Mouse (Mus musculus) CH12.LX (cell line): ENCODE results near the gene Egln2. TPM values are rescaled to one million over a fixed set of nuclear protein-coding genes. Genes with fewer than 3 reads are reported as not detected.

Source experiments
- DNase-seq: peaks from one replicate; pipeline ENCODE4 v3.0.0-alpha.2; 2013; ENCODE audit errors: extremely low read depth
- H3K27ac ChIP-seq: 2 replicates; pipeline ENCODE4 v1.5.1; 2012; ENCODE audit warnings: low read depth, mild to moderate bottlenecking, control low read depth, moderate library complexity; ENCODE audit not compliant: insufficient read depth
- H3K27me3 ChIP-seq: replicated peaks from 2 replicates; pipeline ENCODE3; 2012; ENCODE audit warnings: inconsistent platforms
- H3K36me3 ChIP-seq, 2 experiments: replicated peaks in 1 of 2; 2 replicates each; pipeline versions ENCODE3 to v1.6.1; 2012; ENCODE audit warnings: inconsistent platforms in 1 of 2, low read length in 1 of 2, mild to moderate bottlenecking in 1 of 2, mixed read lengths in 1 of 2, moderate library complexity in 1 of 2; ENCODE audit not compliant: control insufficient read depth in 1 of 2, insufficient read depth in 1 of 2
- H3K4me1 ChIP-seq, 2 experiments: 2 replicates each; pipeline ENCODE4 v1.6.1; 2012; ENCODE audit warnings: inconsistent platforms in 1 of 2, moderate library complexity in 1 of 2; ENCODE audit not compliant: insufficient read depth in 2 of 2, control insufficient read depth in 1 of 2
- H3K4me2 ChIP-seq: 2 replicates; pipeline ENCODE4 v1.6.1; 2012; ENCODE audit warnings: low read depth, mild to moderate bottlenecking, control low read depth; ENCODE audit not compliant: poor library complexity, insufficient read depth, severe bottlenecking
- H3K4me3 ChIP-seq, 3 experiments: fragments of 150-350 bp in 1 of 3; sonication (generic) in 1 of 3; replicated peaks in 1 of 3; 2 replicates each; pipeline versions ENCODE3 to v1.5.1; 2011 to 2012; ENCODE audit warnings: low read depth in 2 of 3, low read length in 2 of 3, mild to moderate bottlenecking in 2 of 3, moderate library complexity in 2 of 3, control low read depth in 1 of 3, improper control_type of control experiment in 1 of 3, inconsistent platforms in 1 of 3, mixed read lengths in 1 of 3; ENCODE audit not compliant: poor library complexity in 1 of 3
- H3K79me2 ChIP-seq: replicated peaks from 2 replicates; pipeline ENCODE4 v1.6.1; 2012; ENCODE audit warnings: mild to moderate bottlenecking, moderate library complexity; ENCODE audit not compliant: control insufficient read depth, poor library complexity, insufficient read depth, severe bottlenecking; ENCODE audit errors: extremely low read depth
- H3K9ac ChIP-seq: 2 replicates; pipeline ENCODE4 v1.6.1; 2012; ENCODE audit warnings: low read depth, mild to moderate bottlenecking, control low read depth, moderate library complexity; ENCODE audit not compliant: insufficient read depth
- H3K9me3 ChIP-seq: replicated peaks from 2 replicates; pipeline ENCODE3; 2012; ENCODE audit warnings: low read length, inconsistent platforms, mixed read lengths
- BHLHE40 ChIP-seq: IDR thresholded peaks from 2 replicates; pipeline ENCODE4 v1.6.1; 2011; ENCODE audit warnings: mild to moderate bottlenecking, low read depth, low read length, improper control_type of control experiment
- CHD2 ChIP-seq: IDR thresholded peaks from 2 replicates; pipeline ENCODE4 v1.6.1; 2011; ENCODE audit warnings: low read length, improper control_type of control experiment
- CTCF ChIP-seq, 2 experiments: IDR thresholded peaks in 1 of 2; conservative IDR thresholded peaks in 1 of 2; 2 replicates each; pipeline ENCODE4 v1.5.1; 2011 to 2012; ENCODE audit warnings: low read depth in 2 of 2, low read length in 2 of 2, improper control_type of control experiment in 1 of 2, inconsistent platforms in 1 of 2, mild to moderate bottlenecking in 1 of 2, moderate library complexity in 1 of 2
- ELF1 ChIP-seq: IDR thresholded peaks from 2 replicates; pipeline ENCODE4 v1.6.1; 2014; ENCODE audit warnings: low read depth, mild to moderate bottlenecking, inconsistent platforms, low read length, improper control_type of control experiment
- HCFC1 ChIP-seq: IDR thresholded peaks from 2 replicates; pipeline ENCODE4 v1.6.1; 2012; ENCODE audit warnings: low read depth, mild to moderate bottlenecking, inconsistent platforms, low read length, improper control_type of control experiment
- IRF4 ChIP-seq: IDR thresholded peaks from 2 replicates; pipeline ENCODE4 v1.6.1; 2014; ENCODE audit warnings: low read depth, mild to moderate bottlenecking, inconsistent platforms, low read length, improper control_type of control experiment
- JUN ChIP-seq: IDR thresholded peaks from 2 replicates; pipeline ENCODE4 v1.6.1; 2011; ENCODE audit warnings: low read depth, mild to moderate bottlenecking, low read length, improper control_type of control experiment, moderate library complexity; ENCODE audit not compliant: insufficient read depth
- JUND ChIP-seq: conservative IDR thresholded peaks from 2 replicates; pipeline ENCODE4 v1.6.1; 2011; ENCODE audit warnings: low read depth, low read length, improper control_type of control experiment
- KAT2A ChIP-seq: IDR thresholded peaks from 2 replicates; pipeline ENCODE4 v1.6.1; 2012; ENCODE audit warnings: low read length, improper control_type of control experiment, inconsistent platforms; ENCODE audit not compliant: insufficient replicate concordance
- MYC ChIP-seq: IDR thresholded peaks from 2 replicates; pipeline ENCODE4 v1.6.1; 2011; ENCODE audit warnings: low read depth, mild to moderate bottlenecking, improper control_type of control experiment, low read length
- NRF1 ChIP-seq: IDR thresholded peaks from 2 replicates; pipeline ENCODE4 v1.6.1; 2014; ENCODE audit warnings: low read depth, mild to moderate bottlenecking, inconsistent platforms, low read length, improper control_type of control experiment, moderate library complexity
- PAX5 ChIP-seq: IDR thresholded peaks from 2 replicates; pipeline ENCODE4 v1.6.1; 2012; ENCODE audit warnings: low read length, inconsistent platforms, mixed read lengths
- POLR2AphosphoS2 ChIP-seq: IDR thresholded peaks from 2 replicates; pipeline ENCODE4 v1.6.1; 2011; ENCODE audit warnings: low read depth, low read length, improper control_type of control experiment
- RCOR1 ChIP-seq: conservative IDR thresholded peaks from 2 replicates; pipeline ENCODE4 v1.6.1; 2012; ENCODE audit warnings: low read depth, mild to moderate bottlenecking, inconsistent platforms, low read length, improper control_type of control experiment
- SIN3A ChIP-seq: IDR thresholded peaks from 2 replicates; pipeline ENCODE4 v1.6.1; 2012; ENCODE audit warnings: low read length, improper control_type of control experiment, inconsistent platforms
- SMC3 ChIP-seq: IDR thresholded peaks from 2 replicates; pipeline ENCODE4 v1.6.1; 2011; ENCODE audit warnings: low read depth, low read length, improper control_type of control experiment
- UBTF ChIP-seq: IDR thresholded peaks from 2 replicates; pipeline ENCODE4 v1.6.1; 2012; ENCODE audit warnings: low read depth, mild to moderate bottlenecking, inconsistent platforms, low read length, improper control_type of control experiment, moderate library complexity
- USF1 ChIP-seq: IDR thresholded peaks from 2 replicates; pipeline ENCODE4 v1.6.1; 2014; ENCODE audit warnings: low read depth, mild to moderate bottlenecking, inconsistent platforms, low read length, improper control_type of control experiment
- ZNF384 ChIP-seq: IDR thresholded peaks from 2 replicates; pipeline ENCODE4 v1.6.1; 2012; ENCODE audit warnings: low read depth, low read length, improper control_type of control experiment, inconsistent platforms
- dilution Hi-C: fragments of 300-500 bp; cut with MboI; formaldehyde crosslinking; loops from 2 replicates; pipeline ENCODE4 v1.14.3; 2020; ENCODE audit warnings: low sequenced_read_pairs; ENCODE audit not compliant: extremely low pct_unique_long_range_greater_than_20kb, extremely low pct_ligation_motif_present
- in situ Hi-C: fragments of 300-500 bp; cut with MboI; formaldehyde crosslinking; loops from 3 replicates; pipeline ENCODE4 v1.14.3; 2019; ENCODE audit warnings: low sequenced_read_pairs, low pct_ligation_motif_present, low pct_unique_long_range_greater_than_20kb, mixed read lengths
- polyA plus RNA-seq: library from polyadenylated mRNA; unstranded; fragments of >175 nt; gene quantifications from 2 replicates; pipeline ENCODE4 v1.2.1, GENCODE M21; 2012; ENCODE audit warnings: low read depth; ENCODE audit not compliant: insufficient read length
- total RNA-seq, 2 experiments: library from RNA; depleted of rRNA; stranded (reverse); fragments of 300-350 nt in 1 of 2; fragments of >200 nt in 1 of 2; gene quantifications; 2 replicates each; pipeline ENCODE4 v1.2.3; 2012 to 2014

The Egln2 gene
- total and polyA plus RNA-seq, 3 experiments = 37.9 to 115 (median 103) TPM

DNA sequence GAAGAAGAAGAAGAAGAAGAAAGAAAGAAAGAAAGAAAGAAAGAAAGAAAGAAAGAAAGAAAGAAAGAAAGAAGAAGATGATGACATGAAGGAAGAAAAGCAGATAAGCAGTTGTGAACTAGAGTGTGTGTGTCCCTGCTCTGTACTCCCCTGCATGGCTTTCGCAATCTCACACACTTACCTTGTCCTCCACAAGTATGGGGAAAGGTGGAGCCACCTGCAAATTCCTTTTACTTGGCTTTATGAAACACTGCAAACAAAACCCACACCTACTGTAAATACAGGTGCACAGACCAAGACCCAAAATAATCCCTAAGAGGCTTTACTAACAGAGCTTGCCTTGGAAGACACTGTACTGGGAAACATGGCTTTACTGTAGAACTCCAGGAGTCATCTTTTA, 55.6 kb downstream of the Egln2 start:
- dilution Hi-C loops (no loop called here), in situ Hi-C loops (no loop called here)
- Histone ChIP-seq H3K79me2 (no peaks in the 10 kb centered on the region), H3K27me3 (peaks cover 58% of the 10 kb centered on the region), H3K4me1 (no peaks in the 10 kb centered on the region), H3K36me3 (no peaks in the 10 kb centered on the region), H3K4me3 (no peak overlapping the region), H3K27ac (no peak overlapping the region), H3K9ac (no peak overlapping the region), H3K4me2 (no peak overlapping the region), H3K9me3 (peaks cover 15% of the 10 kb centered on the region)
- TF ChIP-seq ZNF384 (no peak), PAX5 (no peak), IRF4 (no peak), SMC3 (no peak), JUND (no peak)
- no peak for DNase-seq

DNA sequence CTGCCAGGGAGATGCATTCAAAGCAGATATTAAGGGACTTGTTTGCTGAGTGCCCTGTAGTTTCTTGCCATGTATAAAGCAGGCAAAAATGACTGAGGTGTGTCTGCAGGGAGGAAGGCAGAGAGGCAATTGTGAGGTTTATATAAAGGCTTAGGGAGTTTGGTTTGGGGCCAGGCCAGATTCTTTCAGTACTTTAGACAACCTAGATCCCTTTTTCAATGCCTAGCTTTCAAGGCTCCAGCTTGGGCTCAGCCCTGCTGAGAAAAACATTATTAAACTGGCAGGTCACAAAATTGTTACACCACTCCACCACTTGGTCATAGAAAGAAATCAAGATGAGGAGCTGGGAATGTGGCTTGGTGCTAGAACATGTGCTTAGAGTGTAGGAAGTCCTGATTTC, 56.3 kb downstream of the Egln2 start:
- no peak overlapping the region for H3K9ac ChIP-seq
- TF ChIP-seq MYC (no peak), HCFC1 (no peak), SIN3A (no peak), BHLHE40 (no peak), CHD2 (no peak), KAT2A (no peak), RCOR1 (no peak), JUN (no peak), UBTF (no peak), NRF1 (no peak), CTCF (conservative IDR thresholded peaks at IDR 0.05 in 1 of 2, IDR thresholded peaks at IDR 0.05 in 1 of 2; ENCODE audit: low read depth in 2 of 2, low read length in 2 of 2) (no peak), IRF4 (no peak), USF1 (no peak), ELF1 (no peak), POLR2AphosphoS2 (no peak)
- TF ChIP-seq, all 38 proteins: peak for 0
- Histone ChIP-seq H3K79me2 (no peaks in the 10 kb centered on the region), H3K4me2 (no peak overlapping the region), H3K9me3 (peaks cover 15% of the 10 kb centered on the region), H3K4me3 (no peak overlapping the region), H3K4me1 (no peaks in the 10 kb centered on the region), H3K27me3 (peaks cover 60% of the 10 kb centered on the region), H3K36me3 (no peaks in the 10 kb centered on the region), H3K27ac (no peak overlapping the region)
- DNase-seq = no peak
- dilution Hi-C loops (no loop called here), in situ Hi-C loops (no loop called here)

Other genes with a start within 250 kb of the Egln2 start
- gene Cyp2a22, start 227.4 kb downstream of the Egln2 start, total RNA-seq (2012; rRNA removed) = not detected in 2 replicates
- not detected in 2 replicates for gene Cyp2a22, start 227.4 kb downstream of the Egln2 start, total RNA-seq (2014; rRNA removed)
- gene Cyp2a22, start 227.4 kb downstream of the Egln2 start, polyA plus RNA-seq = not detected in 2 replicates
- not detected in 2 replicates for gene Cyp2a12, start 137.7 kb downstream of the Egln2 start, total RNA-seq (2012; rRNA removed)
- gene Cyp2a12, start 137.7 kb downstream of the Egln2 start, total RNA-seq (2014; rRNA removed) = not detected in 2 replicates
- gene Cyp2a12, start 137.7 kb downstream of the Egln2 start, polyA plus RNA-seq = not detected in 2 replicates
- not detected in 2 replicates for gene Cyp2f2, start 46.9 kb downstream of the Egln2 start, total RNA-seq (2012; rRNA removed)
- not detected in 2 replicates for gene Cyp2f2, start 46.9 kb downstream of the Egln2 start, total RNA-seq (2014; rRNA removed)
- gene Cyp2f2, start 46.9 kb downstream of the Egln2 start, polyA plus RNA-seq = not detected in 2 replicates
- gene Cyp2t4, start 13.1 kb downstream of the Egln2 start, total RNA-seq (2012; rRNA removed) = not detected in 2 replicates
- not detected in 2 replicates for gene Cyp2t4, start 13.1 kb downstream of the Egln2 start, total RNA-seq (2014; rRNA removed)
- 0.34 and 0.43 TPM in 2 replicates for gene Cyp2t4, start 13.1 kb downstream of the Egln2 start, polyA plus RNA-seq
- gene Rab4b, start 12.1 kb upstream of the Egln2 start, total RNA-seq (2012; rRNA removed) = 31.2 and 39.4 TPM in 2 replicates
- 22.6 and 26.2 TPM in 2 replicates for gene Rab4b, start 12.1 kb upstream of the Egln2 start, total RNA-seq (2014; rRNA removed)
- gene Rab4b, start 12.1 kb upstream of the Egln2 start, polyA plus RNA-seq = 69.6 and 85.5 TPM in 2 replicates
- gene Gm21983, start 14.3 kb upstream of the Egln2 start, total RNA-seq (2012; rRNA removed) = 0.13 TPM in 1 of 2 replicates, not detected in the other
- not detected in 2 replicates for gene Gm21983, start 14.3 kb upstream of the Egln2 start, total RNA-seq (2014; rRNA removed)
- 0.81 TPM in 1 of 2 replicates, not detected in the other for gene Gm21983, start 14.3 kb upstream of the Egln2 start, polyA plus RNA-seq
- gene Mia, start 14.4 kb upstream of the Egln2 start, total RNA-seq (2012; rRNA removed) = 1.1 and 1.8 TPM in 2 replicates
- gene Mia, start 14.4 kb upstream of the Egln2 start, total RNA-seq (2014; rRNA removed) = 0.44 and 0.47 TPM in 2 replicates
- 2.0 and 2.1 TPM in 2 replicates for gene Mia, start 14.4 kb upstream of the Egln2 start, polyA plus RNA-seq
- gene BC024978, start 29.0 kb upstream of the Egln2 start, total RNA-seq (2012; rRNA removed) = 1.6 and 1.9 TPM in 2 replicates
- 0.90 and 1.7 TPM in 2 replicates for gene BC024978, start 29.0 kb upstream of the Egln2 start, total RNA-seq (2014; rRNA removed)
- gene BC024978, start 29.0 kb upstream of the Egln2 start, polyA plus RNA-seq = 5.7 and 9.4 TPM in 2 replicates
- 123 and 130 TPM in 2 replicates for gene Snrpa, start 29.5 kb upstream of the Egln2 start, total RNA-seq (2012; rRNA removed)
- 67.1 and 74.4 TPM in 2 replicates for gene Snrpa, start 29.5 kb upstream of the Egln2 start, total RNA-seq (2014; rRNA removed)
- 196 and 233 TPM in 2 replicates for gene Snrpa, start 29.5 kb upstream of the Egln2 start, polyA plus RNA-seq
- 5.9 and 8.1 TPM in 2 replicates for gene Itpkc, start 61.9 kb upstream of the Egln2 start, total RNA-seq (2012; rRNA removed)
- gene Itpkc, start 61.9 kb upstream of the Egln2 start, total RNA-seq (2014; rRNA removed) = 3.2 and 4.0 TPM in 2 replicates
- gene Itpkc, start 61.9 kb upstream of the Egln2 start, polyA plus RNA-seq = 4.0 and 4.1 TPM in 2 replicates
- 21.7 and 26.5 TPM in 2 replicates for gene Coq8b, start 66.2 kb upstream of the Egln2 start, total RNA-seq (2012; rRNA removed)
- 16.0 and 19.7 TPM in 2 replicates for gene Coq8b, start 66.2 kb upstream of the Egln2 start, total RNA-seq (2014; rRNA removed)
- 20.6 and 21.3 TPM in 2 replicates for gene Coq8b, start 66.2 kb upstream of the Egln2 start, polyA plus RNA-seq
- 1.5 and 2.3 TPM in 2 replicates for gene Numbl, start 91.6 kb upstream of the Egln2 start, total RNA-seq (2012; rRNA removed)
- gene Numbl, start 91.6 kb upstream of the Egln2 start, total RNA-seq (2014; rRNA removed) = 0.68 and 0.81 TPM in 2 replicates
- 2.7 and 2.9 TPM in 2 replicates for gene Numbl, start 91.6 kb upstream of the Egln2 start, polyA plus RNA-seq
- 1.8 and 2.6 TPM in 2 replicates for gene Ltbp4, start 170.9 kb upstream of the Egln2 start, total RNA-seq (2012; rRNA removed)
- 0.16 and 0.43 TPM in 2 replicates for gene Ltbp4, start 170.9 kb upstream of the Egln2 start, total RNA-seq (2014; rRNA removed)
- 1.2 and 1.5 TPM in 2 replicates for gene Ltbp4, start 170.9 kb upstream of the Egln2 start, polyA plus RNA-seq
- gene Shkbp1, start 189.2 kb upstream of the Egln2 start, total RNA-seq (2012; rRNA removed) = 26.2 and 30.8 TPM in 2 replicates
- gene Shkbp1, start 189.2 kb upstream of the Egln2 start, total RNA-seq (2014; rRNA removed) = 17.7 and 23.3 TPM in 2 replicates
- gene Shkbp1, start 189.2 kb upstream of the Egln2 start, polyA plus RNA-seq = 50.0 and 62.8 TPM in 2 replicates
- gene Gm20479, start 190.6 kb upstream of the Egln2 start, total RNA-seq (2012; rRNA removed) = 1.3 and 1.9 TPM in 2 replicates
- 0.95 and 2.2 TPM in 2 replicates for gene Gm20479, start 190.6 kb upstream of the Egln2 start, total RNA-seq (2014; rRNA removed)
- gene Gm20479, start 190.6 kb upstream of the Egln2 start, polyA plus RNA-seq = 1.2 and 2.8 TPM in 2 replicates